In genomic region chr5:115538693-115539043, GRCm38 (mm10) we compare ENCODE assay signal across 8 mouse cellular contexts. TPM values are rescaled to one million over a fixed set of nuclear protein-coding genes. Genes with fewer than 3 reads are reported as not detected.
A peak's percentile ranks its signal among the peaks of the same experiment; 100 is the strongest.
DNase-seq lines count a peak whose midpoint lies in the region; ATAC-seq and TF ChIP-seq lines count a peak whose summit lies in the region.

No protein-coding gene starts in this region.

- peak; percentile 65; the same call in 1 of the 2 replicates for ATAC-seq in G1E (ENCODE audit: extremely low read depth, insufficient number of reproducible peaks, low FRiP score, poor library complexity, severe bottlenecking)
- ATAC-seq in frontal cortex, adult (ENCODE audit: low TSS enrichment), result peak; percentile 82
- peak; percentile 61 for ATAC-seq in lung, postnatal 0 days

- TF ChIP-seq POLR2A in cerebellum, adult 2 months (IDR thresholded peaks at IDR 0.05; ENCODE audit: borderline replicate concordance, insufficient read depth, low read length), result no peak

- no peak for TF ChIP-seq EP300 in lung, postnatal 0 days (IDR thresholded peaks at IDR 0.05)

- H3K36me3 ChIP-seq in G1E (replicated peaks), result peaks cover under 1% of the 10 kb centered on the region
- H3K36me3 ChIP-seq in hindbrain, embryonic 10.5 days, result no peaks in the 10 kb centered on the region
- H3K36me3 ChIP-seq in lung, postnatal 0 days (ENCODE audit: insufficient read depth, low read length), result no peaks in the 10 kb centered on the region

- H3K4me2 ChIP-seq in lung, postnatal 0 days (replicated peaks; ENCODE audit: low read depth, low read length), result 0 out of 2 replicates have a peak overlapping the region, but pooled peaks have one; percentile 19

- TF ChIP-seq CTCF in G1E (IDR thresholded peaks at IDR 0.05; ENCODE audit: low read depth, low read length), result peak; percentile 93
- peak; percentile 95 for TF ChIP-seq CTCF in cerebellum, adult 2 months (IDR thresholded peaks at IDR 0.05; ENCODE audit: borderline replicate concordance, insufficient read depth, low read depth, low read length)
- TF ChIP-seq CTCF in lung, postnatal 0 days (IDR thresholded peaks at IDR 0.05), result peak; percentile 95

- H3K27ac ChIP-seq in cerebellum, adult 2 months (ENCODE audit: insufficient read depth, low read length), result no peak overlapping the region
- 0 out of 2 replicates have a peak overlapping the region, but pooled peaks have one; percentile 1 for H3K27ac ChIP-seq in hindbrain, embryonic 10.5 days
- peak overlapping the region; percentile 33; the same call in 1 of the 2 replicates for H3K27ac ChIP-seq in lung, postnatal 0 days (ENCODE audit: low read length)

- no peaks in the 10 kb centered on the region for H3K9me3 ChIP-seq in G1E (replicated peaks)
- H3K9me3 ChIP-seq in hindbrain, embryonic 10.5 days, result no peaks in the 10 kb centered on the region
- no peaks in the 10 kb centered on the region for H3K9me3 ChIP-seq in lung, postnatal 0 days (ENCODE audit: low read length)

- H3K9ac ChIP-seq in lung, postnatal 0 days (replicated peaks; ENCODE audit: low read depth), result 0 out of 2 replicates have a peak overlapping the region, but pooled peaks have one; percentile 2

- H3K4me1 ChIP-seq in G1E (ENCODE audit: insufficient read depth, low read depth, low read length), result peaks cover 56% of the 10 kb centered on the region
- H3K4me1 ChIP-seq in cerebellum, adult 2 months (ENCODE audit: control insufficient read depth, insufficient read depth, low read length), result peaks cover 62% of the 10 kb centered on the region
- H3K4me1 ChIP-seq in hindbrain, embryonic 10.5 days (replicated peaks), result peaks cover 59% of the 10 kb centered on the region
- peaks cover 36% of the 10 kb centered on the region for H3K4me1 ChIP-seq in lung, postnatal 0 days (ENCODE audit: insufficient read depth, low read depth, low read length)

- WGBS in cerebellum, adult 2 months, result 1% methylated on average over 12 of the region's 12 CpGs
- under 1% methylated on average over 12 of the region's 12 CpGs for whole genome bisulfite sequencing in hindbrain, embryonic 10.5 days
- under 1% methylated on average over 12 of the region's 12 CpGs for WGBS in lung, postnatal 0 days

- peak overlapping the region; percentile 41; the same call in 1 of the 2 replicates for H3K4me3 ChIP-seq in G1E (ENCODE audit: low read depth, low read length)
- no peak overlapping the region for H3K4me3 ChIP-seq in cerebellum, adult 2 months (replicated peaks; ENCODE audit: insufficient read depth, low read depth, low read length)
- H3K4me3 ChIP-seq in hindbrain, embryonic 10.5 days, result no peak overlapping the region
- H3K4me3 ChIP-seq in lung, postnatal 0 days (ENCODE audit: low read depth, low read length), result no peak overlapping the region

- H3K27me3 ChIP-seq in G1E (ENCODE audit: insufficient read depth, low read length), result peaks cover 14% of the 10 kb centered on the region; the same call in 1 of the 2 replicates
- H3K27me3 ChIP-seq in cerebellum, adult 2 months (ENCODE audit: control insufficient read depth, insufficient read depth, low read length), result no peaks in the 10 kb centered on the region
- peaks cover 5% of the 10 kb centered on the region; the same call in 1 of the 2 replicates for H3K27me3 ChIP-seq in hindbrain, embryonic 10.5 days (ENCODE audit: insufficient read depth, poor library complexity, severe bottlenecking)
- H3K27me3 ChIP-seq in lung, postnatal 0 days (replicated peaks; ENCODE audit: insufficient read depth, low read length), result no peaks in the 10 kb centered on the region

- DNase-seq in G1E (ENCODE audit: low spot score), result peak; percentile 82
- peak; percentile 89 to 95 for DNase-seq in cerebellum, adult 2 months
- peak; percentile 90 for DNase-seq in hindbrain, embryonic 10.5 days (ENCODE audit: low spot score)
- DNase-seq in layer of hippocampus, adult 9-11 months, result peak; percentile 90
- peak; percentile 95 for DNase-seq in lung, postnatal 0 days (ENCODE audit: low spot score)
- peak; percentile 86 for DNase-seq in ovary, postnatal 10 days (ENCODE audit: low spot score)
- peak; percentile 84 to 95 for DNase-seq in thymus, postnatal 10 days (ENCODE audit: low spot score in 2 of 2)

RNA-seq across cellular contexts. Expression of gene Rplp0, which starts 20.6 kb away (rescaled TPM):
- total RNA-seq in G1E (2014; fragmentation: Nextera tagmentation) (870 and 980 TPM in 2 replicates), G1E (2017) (1,362 and 1,673 TPM in 2 replicates)
- 712 and 915 TPM in 2 replicates for polyA plus RNA-seq in G1E (2012)
- 478 and 485 TPM in 2 replicates for polyA plus RNA-seq in cerebellum, adult 2 months (2012; rRNA removed)
- polyA plus RNA-seq in hindbrain, embryonic 10.5 days (2016; fragmentation: Nextera tagmentation; extraction: Ambion mirVana), result 1,124 and 1,374 TPM in 2 replicates
- 937 and 987 TPM in 2 replicates for polyA plus RNA-seq in lung, postnatal 0 days (2015; fragmentation: Nextera tagmentation; extraction: Ambion mirVana)

RNA-seq across cellular contexts. Expression of gene Gcn1l1, which starts 26.4 kb away (rescaled TPM):
- total RNA-seq in G1E (2014; fragmentation: Nextera tagmentation) (78.5 and 96.0 TPM in 2 replicates), G1E (2017) (44.6 and 45.7 TPM in 2 replicates)
- 137 and 158 TPM in 2 replicates for polyA plus RNA-seq in G1E (2012)
- polyA plus RNA-seq in cerebellum, adult 2 months (2012; rRNA removed), result 39.3 and 40.9 TPM in 2 replicates
- 56.9 and 57.5 TPM in 2 replicates for polyA plus RNA-seq in hindbrain, embryonic 10.5 days (2016; fragmentation: Nextera tagmentation; extraction: Ambion mirVana)
- polyA plus RNA-seq in lung, postnatal 0 days (2015; fragmentation: Nextera tagmentation; extraction: Ambion mirVana), result 13.1 and 14.5 TPM in 2 replicates

RNA-seq across cellular contexts. Expression of gene Pxn, which starts 32.2 kb away (rescaled TPM):
- 17.8 and 25.8 TPM in 2 replicates for total RNA-seq in G1E (2014; fragmentation: Nextera tagmentation)
- total RNA-seq in G1E (2017), result 12.0 and 14.2 TPM in 2 replicates
- polyA plus RNA-seq in G1E (2012), result 62.9 and 63.3 TPM in 2 replicates
- 194 and 240 TPM in 2 replicates for polyA plus RNA-seq in cerebellum, adult 2 months (2012; rRNA removed)
- polyA plus RNA-seq in hindbrain, embryonic 10.5 days (2016; fragmentation: Nextera tagmentation; extraction: Ambion mirVana), result 32.6 and 42.6 TPM in 2 replicates
- polyA plus RNA-seq in lung, postnatal 0 days (2015; fragmentation: Nextera tagmentation; extraction: Ambion mirVana), result 56.4 and 59.3 TPM in 2 replicates

RNA-seq across cellular contexts. Expression of gene Sirt4, which starts 54.1 kb away (rescaled TPM):
- total RNA-seq in G1E (2014; fragmentation: Nextera tagmentation) (27.5 and 29.7 TPM in 2 replicates), G1E (2017) (9.3 and 14.8 TPM in 2 replicates)
- 8.0 and 13.3 TPM in 2 replicates for polyA plus RNA-seq in G1E (2012)
- polyA plus RNA-seq in cerebellum, adult 2 months (2012; rRNA removed), result 114 and 122 TPM in 2 replicates
- polyA plus RNA-seq in hindbrain, embryonic 10.5 days (2016; fragmentation: Nextera tagmentation; extraction: Ambion mirVana), result 17.2 and 17.3 TPM in 2 replicates
- 15.7 and 18.0 TPM in 2 replicates for polyA plus RNA-seq in lung, postnatal 0 days (2015; fragmentation: Nextera tagmentation; extraction: Ambion mirVana)
